Mouse (Mus musculus) hindbrain, embryonic 16.5 days (tissue): ENCODE results near the gene Kit. TPM values are rescaled to one million over a fixed set of nuclear protein-coding genes. Genes with fewer than 3 reads are reported as not detected.

Source experiments
- ATAC-seq: fragments of 200-750 bp; cut with Nextera tagmentation; 2 replicates; pipeline ENCODE4 v1.8.0; 2017; ENCODE audit warnings: moderate TSS enrichment, moderate library complexity
- H3K27ac ChIP-seq: fragments of 300-500 bp; sonication (generic); 2 replicates; pipeline ENCODE4 v1.5.1; 2014; ENCODE audit warnings: low read depth, mild to moderate bottlenecking, control low read depth, low read length, moderate library complexity
- H3K27me3 ChIP-seq: fragments of 300-500 bp; sonication (generic); replicated peaks from 2 replicates; pipeline ENCODE4 v1.6.1; 2014; ENCODE audit warnings: low read length; ENCODE audit not compliant: control insufficient read depth, insufficient read depth
- H3K36me3 ChIP-seq: fragments of 300-500 bp; sonication (generic); 2 replicates; pipeline ENCODE4 v1.6.1; 2014; ENCODE audit warnings: mild to moderate bottlenecking, low read length, moderate library complexity, mixed read lengths; ENCODE audit not compliant: control insufficient read depth, insufficient read depth
- H3K4me1 ChIP-seq: fragments of 300-500 bp; sonication (generic); 2 replicates; pipeline ENCODE4 v1.6.1; 2014; ENCODE audit warnings: low read depth, low read length; ENCODE audit not compliant: control insufficient read depth, insufficient read depth
- H3K4me2 ChIP-seq: fragments of 300-500 bp; sonication (generic); 2 replicates; pipeline ENCODE4 v1.6.1; 2014; ENCODE audit warnings: mild to moderate bottlenecking, low read length, control low read depth, moderate library complexity
- H3K4me3 ChIP-seq: fragments of 300-500 bp; sonication (generic); 2 replicates; pipeline ENCODE4 v1.5.1; 2014; ENCODE audit warnings: mild to moderate bottlenecking, low read length, control low read depth, moderate library complexity
- H3K9ac ChIP-seq: fragments of 300-500 bp; sonication (generic); 2 replicates; pipeline ENCODE4 v1.6.1; 2014; ENCODE audit warnings: low read depth, mild to moderate bottlenecking, control low read depth, low read length, moderate library complexity
- H3K9me3 ChIP-seq: fragments of 300-500 bp; sonication (generic); 2 replicates; pipeline ENCODE4 v1.6.1; 2014; ENCODE audit warnings: mild to moderate bottlenecking, low read length, moderate library complexity; ENCODE audit not compliant: control insufficient read depth
- WGBS: fragments of 180-500 bp; shearing (Covaris S2); extraction: QIAGEN DNeasy Blood & Tissue Kit; methylation state at CpG from one replicate; pipeline ENCODE4 v1.1.7; 2014; 5-methylcytosine and 5-hydroxymethylcytosine counted together
- polyA plus RNA-seq: library from polyadenylated mRNA; unstranded; fragments of >200 nt; fragmentation: Nextera tagmentation; extraction: Ambion mirVana; gene quantifications from 2 replicates; pipeline ENCODE4 v1.2.1, GENCODE M21; 2015

The Kit gene
- polyA plus RNA-seq, 1 experiment from 2014 or later: 52.2 TPM

- 85% methylated on average over 7 of the region's 7 CpGs for WGBS
- Histone ChIP-seq H3K27me3 (no peaks in the 10 kb centered on the region), H3K4me1 (peaks cover 9% of the 10 kb centered on the region), H3K9ac (no peak overlapping the region), H3K9me3 (no peaks in the 10 kb centered on the region), H3K27ac (no peak overlapping the region), H3K4me2 (no peak overlapping the region), H3K36me3 (no peaks in the 10 kb centered on the region), H3K4me3 (no peak overlapping the region)
- ATAC-seq: no peak
These were observed 7.2 kb downstream of the Kit start for GRCm38 (mm10) chr5:75581926-75582325.

DNA sequence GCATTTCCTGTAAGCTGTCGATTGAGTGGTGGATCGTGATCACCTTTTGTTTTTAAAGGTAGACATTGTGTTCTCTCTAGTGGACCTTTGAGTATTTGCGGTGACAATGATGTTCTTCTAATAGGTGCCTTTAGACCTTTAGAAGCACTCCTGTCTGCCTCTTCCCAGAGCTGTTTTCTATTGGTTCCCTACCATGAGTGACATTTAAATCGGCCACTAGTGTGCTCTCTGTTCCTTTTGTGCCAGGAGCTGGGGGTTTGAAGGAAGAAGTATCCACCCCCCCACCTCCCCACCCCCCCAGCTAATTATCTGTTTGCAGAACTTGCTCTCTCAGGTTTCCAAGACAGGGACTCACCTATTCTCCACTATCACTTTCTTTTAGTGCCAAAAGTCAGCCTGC lies 13.1 kb downstream of the Kit start:
- Histone ChIP-seq H3K27ac (no peak overlapping the region), H3K4me1 (peaks cover 16% of the 10 kb centered on the region), H3K36me3 (no peaks in the 10 kb centered on the region), H3K9me3 (no peaks in the 10 kb centered on the region), H3K4me3 (no peak overlapping the region), H3K4me2 (no peak overlapping the region), H3K27me3 (no peaks in the 10 kb centered on the region), H3K9ac (no peak overlapping the region)
- no peak for ATAC-seq
- 89% methylated on average over 4 of the region's 4 CpGs for WGBS

DNA sequence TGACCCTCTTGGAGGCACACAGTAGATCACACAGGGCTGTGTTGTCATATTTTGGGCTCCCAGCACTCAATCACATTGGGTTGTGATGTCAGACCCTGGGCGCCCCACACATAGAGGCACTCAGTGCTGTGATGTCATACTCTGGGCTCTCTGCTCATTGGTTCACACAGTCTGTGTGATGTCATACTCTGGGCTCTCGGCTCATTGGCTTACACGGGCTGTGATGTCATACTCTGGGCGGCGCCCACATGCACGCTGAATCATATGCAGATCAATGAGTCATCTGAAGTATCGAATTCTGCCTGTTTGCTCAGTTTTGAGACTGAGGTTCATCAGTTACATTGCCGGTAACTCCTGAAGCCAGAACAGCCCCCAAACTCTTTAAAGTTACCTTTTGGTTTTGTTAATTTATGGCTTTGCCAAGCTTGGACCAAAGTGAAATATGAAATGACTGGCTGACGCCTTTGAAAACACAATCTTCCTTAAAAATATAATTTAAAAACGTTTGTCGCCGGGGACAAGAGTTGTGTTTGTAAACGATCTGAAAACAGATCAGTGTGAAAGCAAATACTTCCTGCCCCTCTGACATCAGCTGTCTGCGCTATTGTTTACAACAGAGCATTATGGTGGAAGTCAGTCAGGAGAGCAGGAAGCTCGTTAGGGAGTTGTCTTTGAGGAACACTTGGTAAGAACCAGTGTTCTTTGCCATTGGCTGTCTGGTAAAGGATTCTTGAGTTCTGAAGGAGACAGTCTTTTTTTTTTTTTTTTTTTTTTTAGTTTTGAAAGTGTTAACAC lies 15.0 kb downstream of the Kit start:
- Histone ChIP-seq H3K9me3 (no peaks in the 10 kb centered on the region), H3K36me3 (no peaks in the 10 kb centered on the region), H3K4me2 (no peak overlapping the region), H3K27ac (no peak overlapping the region), H3K9ac (no peak overlapping the region), H3K4me1 (peaks cover 18% of the 10 kb centered on the region), H3K27me3 (no peaks in the 10 kb centered on the region), H3K4me3 (no peak overlapping the region)
- 0 out of 2 replicates have a peak, but pooled peaks have one; percentile 8 for ATAC-seq
- 89% methylated on average over 15 of the region's 15 CpGs for WGBS

DNA sequence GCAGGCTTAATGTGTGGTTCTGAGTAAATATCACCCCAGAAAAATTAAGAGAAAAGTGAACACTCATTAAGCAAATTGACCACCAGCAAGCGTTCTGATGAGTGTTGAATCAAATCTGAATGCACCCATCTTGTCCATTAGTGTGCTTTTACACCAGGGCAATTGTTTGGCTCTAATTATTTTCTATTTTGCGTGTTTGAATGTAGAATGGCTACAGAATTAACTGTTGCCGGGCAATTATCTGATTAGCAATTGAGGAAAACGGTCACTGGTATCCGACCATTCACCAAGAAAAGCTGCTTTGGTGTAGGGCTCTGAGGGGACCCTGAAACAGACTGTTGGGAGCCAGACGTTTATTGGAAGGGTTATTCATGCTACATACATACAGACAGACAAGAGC lies 16.2 kb downstream of the Kit start:
- Histone ChIP-seq H3K27ac (peak overlapping the region; percentile 55; the same call in 1 of the 2 replicates), H3K27me3 (no peaks in the 10 kb centered on the region), H3K36me3 (no peaks in the 10 kb centered on the region), H3K4me3 (no peak overlapping the region), H3K4me1 (peaks cover 21% of the 10 kb centered on the region), H3K9ac (no peak overlapping the region), H3K9me3 (no peaks in the 10 kb centered on the region), H3K4me2 (no peak overlapping the region)
- WGBS: 40% methylated on average over 6 of the region's 6 CpGs
- ATAC-seq: 0 out of 2 replicates have a peak, but pooled peaks have one; percentile 3

DNA sequence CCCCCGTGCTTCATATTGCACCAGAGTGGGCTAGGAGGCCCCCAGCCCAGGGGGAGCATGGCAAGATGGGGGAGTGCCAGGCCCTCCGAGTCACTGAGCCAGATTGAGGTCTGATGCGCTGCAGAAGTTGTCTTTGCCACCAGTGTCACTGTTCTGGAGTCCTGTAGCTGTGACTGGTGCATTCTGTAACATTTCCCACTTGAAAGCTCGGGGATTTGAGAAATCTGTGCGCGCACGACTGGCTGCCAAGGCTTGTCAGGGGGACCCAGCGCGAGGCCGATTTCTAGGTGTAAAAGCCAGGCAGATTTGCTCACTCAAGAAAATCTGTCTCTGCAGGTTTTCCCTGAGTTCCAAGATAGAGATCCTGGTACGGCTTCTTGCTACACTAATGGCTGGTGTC lies 16.9 kb downstream of the Kit start:
- peak overlapping the region; percentile 55; the same call in 1 of the 2 replicates for H3K27ac ChIP-seq
- H3K36me3 ChIP-seq: no peaks in the 10 kb centered on the region
- H3K27me3 ChIP-seq: no peaks in the 10 kb centered on the region
- no peak overlapping the region for H3K4me3 ChIP-seq
- ATAC-seq: 0 out of 2 replicates have a peak, but pooled peaks have one; percentile 29
- H3K9me3 ChIP-seq: no peaks in the 10 kb centered on the region
- H3K9ac ChIP-seq: no peak overlapping the region
- H3K4me2 ChIP-seq: no peak overlapping the region
- H3K4me1 ChIP-seq: peaks cover 25% of the 10 kb centered on the region
- WGBS: 49% methylated on average over 11 of the region's 11 CpGs

DNA sequence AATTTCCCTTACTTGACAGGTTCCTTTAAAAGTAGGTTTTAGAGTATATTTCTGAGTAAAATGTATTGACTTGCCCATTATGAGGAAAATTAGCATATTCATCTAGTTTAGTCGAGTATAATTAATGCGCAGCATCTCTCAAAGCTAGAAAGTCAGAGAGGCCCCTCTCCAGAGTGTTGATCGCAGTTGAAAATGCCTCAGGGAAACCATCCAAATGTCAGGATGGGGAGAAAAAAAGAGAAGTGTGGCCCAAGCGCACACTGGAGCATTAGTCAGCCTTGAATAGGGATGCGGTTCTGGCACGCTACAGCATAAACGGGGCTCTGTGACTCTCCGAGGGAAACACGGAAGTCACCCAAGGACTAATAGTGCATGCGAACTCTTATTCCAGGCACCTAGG lies 20.6 kb downstream of the Kit start:
- Histone ChIP-seq H3K4me2 (no peak overlapping the region), H3K9ac (no peak overlapping the region), H3K4me3 (no peak overlapping the region), H3K4me1 (peaks cover 25% of the 10 kb centered on the region), H3K27ac (no peak overlapping the region), H3K27me3 (no peaks in the 10 kb centered on the region), H3K9me3 (no peaks in the 10 kb centered on the region), H3K36me3 (no peaks in the 10 kb centered on the region)
- 0 out of 2 replicates have a peak, but pooled peaks have one; percentile 10 for ATAC-seq
- WGBS: 64% methylated on average over 10 of the region's 10 CpGs

DNA sequence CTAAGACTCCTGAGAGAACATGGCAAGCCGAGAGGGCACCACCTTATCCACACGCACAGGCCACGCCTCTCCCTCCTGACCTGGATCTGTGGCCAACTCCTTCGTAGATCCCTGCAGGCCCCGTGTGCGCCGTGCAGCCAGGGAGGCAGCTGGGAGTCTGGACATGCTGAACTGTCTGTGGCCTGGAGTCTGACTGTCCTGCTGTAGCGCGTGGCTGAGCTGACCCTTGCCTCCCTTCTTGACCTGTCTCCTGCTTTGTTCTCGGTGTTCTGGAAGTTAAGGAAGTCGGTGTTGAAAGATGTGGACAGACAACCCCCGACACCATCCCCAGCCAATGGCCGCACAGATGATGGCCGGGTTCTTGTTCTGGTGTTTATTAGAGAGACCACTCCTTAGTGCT lies 21.5 kb downstream of the Kit start:
- Histone ChIP-seq H3K9ac (no peak overlapping the region), H3K36me3 (no peaks in the 10 kb centered on the region), H3K9me3 (no peaks in the 10 kb centered on the region), H3K4me1 (peaks cover 17% of the 10 kb centered on the region), H3K4me2 (no peak overlapping the region), H3K27me3 (no peaks in the 10 kb centered on the region), H3K27ac (no peak overlapping the region), H3K4me3 (no peak overlapping the region)
- whole genome bisulfite sequencing: 45% methylated on average over 14 of the region's 14 CpGs
- ATAC-seq: no peak

DNA sequence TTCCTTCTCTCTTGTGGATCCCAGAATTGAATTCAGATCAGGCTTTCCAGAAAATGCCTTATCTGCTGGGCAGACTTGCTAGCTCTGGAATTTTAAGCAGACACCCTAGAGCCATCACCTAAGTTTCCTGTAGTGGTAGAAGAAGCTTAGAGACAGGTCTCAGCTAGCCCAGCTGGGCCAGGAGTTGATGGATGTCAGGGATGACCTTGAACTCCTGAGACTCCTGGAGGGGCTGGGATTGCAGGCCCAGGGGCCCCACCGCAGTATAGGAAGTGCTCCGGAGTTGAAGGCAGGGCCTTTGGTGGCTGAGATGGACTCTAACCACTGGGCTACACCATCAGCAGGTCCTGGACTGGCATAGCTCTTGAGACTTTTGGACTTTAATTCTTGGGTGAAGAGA lies 22.6 kb downstream of the Kit start:
- no peak overlapping the region for H3K9ac ChIP-seq
- no peak overlapping the region for H3K4me3 ChIP-seq
- ATAC-seq: no peak
- WGBS: 87% methylated on average over 2 of the region's 2 CpGs
- no peaks in the 10 kb centered on the region for H3K9me3 ChIP-seq
- H3K4me1 ChIP-seq: peaks cover 8% of the 10 kb centered on the region
- no peak overlapping the region for H3K4me2 ChIP-seq
- no peaks in the 10 kb centered on the region for H3K36me3 ChIP-seq
- no peaks in the 10 kb centered on the region for H3K27me3 ChIP-seq
- H3K27ac ChIP-seq: no peak overlapping the region

GRCm38 (mm10) chr5:75598491-75598890 lies 23.8 kb downstream of the Kit start:
- no peaks in the 10 kb centered on the region for H3K36me3 ChIP-seq
- WGBS: 92% methylated on average over 13 of the region's 13 CpGs
- H3K4me1 ChIP-seq: peaks cover 8% of the 10 kb centered on the region
- no peaks in the 10 kb centered on the region for H3K9me3 ChIP-seq
- H3K4me2 ChIP-seq: no peak overlapping the region
- ATAC-seq: no peak
- H3K27me3 ChIP-seq: no peaks in the 10 kb centered on the region
- H3K9ac ChIP-seq: no peak overlapping the region
- no peak overlapping the region for H3K27ac ChIP-seq
- H3K4me3 ChIP-seq: no peak overlapping the region
